ENCODE assay signal across 10 mouse cellular contexts in genomic region chr4:45765565-45766201, GRCm38 (mm10). TPM values are rescaled to one million over a fixed set of nuclear protein-coding genes. Genes with fewer than 3 reads are reported as not detected.
A peak's percentile ranks its signal among the peaks of the same experiment; 100 is the strongest.
DNase-seq lines count a peak whose midpoint lies in the region; ATAC-seq and TF ChIP-seq lines count a peak whose summit lies in the region.
"Had no signal": no experiment of that assay in that cellular context is flagged by ENCODE, and none has a peak within 500 bp of the region (broad histone marks: within the 10 kb centered on the region; RNA-seq: fewer than 3 reads in every experiment).

No protein-coding gene starts in this region.

- peak overlapping the region; percentile 13 for H3K9ac ChIP-seq in kidney, embryonic 16.5 days (replicated peaks; ENCODE audit: low read length)
- H3K9ac ChIP-seq in embryonic facial prominence, embryonic 12.5 days = peak overlapping the region; percentile 31; the same call in 1 of the 2 replicates
- peak overlapping the region; percentile 27; the same call in 1 of the 2 replicates for H3K9ac ChIP-seq in intestine, embryonic 15.5 days

- TF ChIP-seq CTCF in olfactory bulb, adult 2 months (IDR thresholded peaks at IDR 0.05; ENCODE audit: insufficient read depth, low read depth, low read length) = no peak
- TF ChIP-seq CTCF in gastrocnemius, adult 2 months (IDR thresholded peaks at IDR 0.05) = no peak

- H3K27ac ChIP-seq in kidney, embryonic 16.5 days (ENCODE audit: low read length) = no peak overlapping the region
- no peak overlapping the region for H3K27ac ChIP-seq in embryonic facial prominence, embryonic 12.5 days
- H3K27ac ChIP-seq in intestine, embryonic 15.5 days = no peak overlapping the region
- peak overlapping the region; percentile 9; the same call in 1 of the 2 replicates for H3K27ac ChIP-seq in olfactory bulb, adult 2 months (ENCODE audit: insufficient read depth, low read depth, low read length)
- no peak overlapping the region for H3K27ac ChIP-seq in gastrocnemius, adult 2 months

- no peaks in the 10 kb centered on the region for H3K36me3 ChIP-seq in kidney, embryonic 16.5 days (ENCODE audit: insufficient read depth, low read length)
- H3K36me3 ChIP-seq in embryonic facial prominence, embryonic 12.5 days = no peaks in the 10 kb centered on the region
- H3K36me3 ChIP-seq in intestine, embryonic 15.5 days = no peaks in the 10 kb centered on the region
- H3K36me3 ChIP-seq: G1E had no signal

- no peak for TF ChIP-seq POLR2A in olfactory bulb, adult 2 months (IDR thresholded peaks at IDR 0.05; ENCODE audit: insufficient read depth, low read depth, low read length)

- no peak for DNase-seq in kidney, postnatal 25 days
- no peak for DNase-seq in left cerebral cortex, postnatal 25 days (ENCODE audit: low spot score in 2 of 2)
- no peak for DNase-seq in gastrocnemius, adult 2 months
- no peak for DNase-seq in frontal cortex, postnatal 10 days (ENCODE audit: low spot score in 2 of 2)
- DNase-seq: cerebellum, adult 8-10 months had no signal

- intact Hi-C loops in left cerebral cortex, postnatal 25 days (cut with DNase I) = no loop called here
- intact Hi-C loops in gastrocnemius, adult 2 months (cut with DNase I) = no loop called here

- H3K27me3 ChIP-seq in kidney, embryonic 16.5 days (ENCODE audit: insufficient read depth, low read length) = peaks cover 18% of the 10 kb centered on the region
- H3K27me3 ChIP-seq in embryonic facial prominence, embryonic 12.5 days = peaks cover 34% of the 10 kb centered on the region
- H3K27me3 ChIP-seq in intestine, embryonic 15.5 days (replicated peaks) = no peaks in the 10 kb centered on the region

- H3K9me3 ChIP-seq in kidney, embryonic 16.5 days (ENCODE audit: low read length) = no peaks in the 10 kb centered on the region
- H3K9me3 ChIP-seq in embryonic facial prominence, embryonic 12.5 days = no peaks in the 10 kb centered on the region
- H3K9me3 ChIP-seq in intestine, embryonic 15.5 days = no peaks in the 10 kb centered on the region
- H3K9me3 ChIP-seq: G1E had no signal

- peaks cover 37% of the 10 kb centered on the region for H3K4me1 ChIP-seq in kidney, embryonic 16.5 days (ENCODE audit: insufficient read depth, low read length)
- peaks cover 49% of the 10 kb centered on the region for H3K4me1 ChIP-seq in embryonic facial prominence, embryonic 12.5 days
- peaks cover 57% of the 10 kb centered on the region for H3K4me1 ChIP-seq in intestine, embryonic 15.5 days (replicated peaks)
- H3K4me1 ChIP-seq in olfactory bulb, adult 2 months (ENCODE audit: control insufficient read depth, insufficient read depth, low read length) = peaks cover 55% of the 10 kb centered on the region

- H3K4me3 ChIP-seq in kidney, embryonic 16.5 days (ENCODE audit: low read length) = peak overlapping the region; percentile 15
- peak overlapping the region; percentile 9; the same call in 1 of the 2 replicates for H3K4me3 ChIP-seq in embryonic facial prominence, embryonic 12.5 days
- H3K4me3 ChIP-seq in intestine, embryonic 15.5 days (replicated peaks) = no peak overlapping the region
- H3K4me3 ChIP-seq in olfactory bulb, adult 2 months (ENCODE audit: insufficient read depth, low read depth, low read length) = no peak overlapping the region
- no peak overlapping the region for H3K4me3 ChIP-seq in gastrocnemius, adult 2 months

- 3% methylated on average over 12 of the region's 18 CpGs for WGBS in kidney, embryonic 16.5 days
- 3% methylated on average over 11 of the region's 18 CpGs for WGBS in embryonic facial prominence, embryonic 12.5 days
- 12% methylated on average over 13 of the region's 18 CpGs for WGBS in intestine, embryonic 15.5 days
- 9% methylated on average over 15 of the region's 18 CpGs for WGBS in olfactory bulb, adult 2 months

- ATAC-seq in kidney, embryonic 16.5 days (ENCODE audit: low FRiP score, low TSS enrichment) = peak; percentile 43; the same call in 1 of the 2 replicates
- no peak for ATAC-seq in embryonic facial prominence, embryonic 12.5 days (ENCODE audit: insufficient number of reproducible peaks, insufficient read depth, low FRiP score, low TSS enrichment)
- ATAC-seq in intestine, embryonic 15.5 days = no peak

- peak overlapping the region; percentile 44 for H3K4me2 ChIP-seq in kidney, embryonic 16.5 days (replicated peaks; ENCODE audit: low read depth, low read length)
- peak overlapping the region; percentile 40 for H3K4me2 ChIP-seq in embryonic facial prominence, embryonic 12.5 days (replicated peaks)
- H3K4me2 ChIP-seq in intestine, embryonic 15.5 days (replicated peaks) = peak overlapping the region; percentile 38

RNA-seq across cellular contexts. Expression of gene Aldh1b1, which starts 33.1 kb away (rescaled TPM):
- 10.7 and 11.8 TPM in 2 replicates for polyA plus RNA-seq in kidney, embryonic 16.5 days (2015; fragmentation: Nextera tagmentation; extraction: Ambion mirVana)
- polyA plus RNA-seq in embryonic facial prominence, embryonic 12.5 days (2016; fragmentation: Nextera tagmentation; extraction: Ambion mirVana) = 3.8 and 5.3 TPM in 2 replicates
- 428 and 484 TPM in 2 replicates for polyA plus RNA-seq in intestine, embryonic 15.5 days (2015; fragmentation: Nextera tagmentation; extraction: Ambion mirVana)
- polyA plus RNA-seq in olfactory bulb, adult 2 months (2012; ENCODE audit: insufficient read depth, insufficient read length, low replicate concordance, missing spikeins) = not detected in 2 replicates
- total RNA-seq in left cerebral cortex, postnatal 25 days (2021) = 1 to 10 TPM; 5.7 to 6.4 TPM
- total RNA-seq in gastrocnemius, adult 2 months (2021) = under 1 TPM; 0.23 to 0.95 TPM
- polyA plus RNA-seq: G1E had no signal

Comparison
In these comparisons a context has a peak if more than half of its experiments do, and no peak if none do; other contexts are left out.
1. H3K4me3 ChIP-seq: peak in kidney, embryonic 16.5 days (single experiment) and embryonic facial prominence, embryonic 12.5 days (single experiment); none in intestine, embryonic 15.5 days (single experiment), olfactory bulb, adult 2 months (single experiment) and gastrocnemius, adult 2 months (single experiment).
2. RNA of gene Aldh1b1, which starts 33.1 kb away (polyA plus RNA-seq): 428 to 484 TPM in intestine, embryonic 15.5 days; 10.7 to 11.8 TPM in kidney, embryonic 16.5 days, 3.8 to 5.3 TPM in embryonic facial prominence, embryonic 12.5 days and not detected in olfactory bulb, adult 2 months; every median in the first group is over 10 times any median in the second.
3. Peak in every context shown above with its lines, with median percentiles within 50 percentile points of each other: H3K4me2 ChIP-seq and H3K9ac ChIP-seq.